Mouse (Mus musculus): Measurements from ENCODE around the gene Sat2.
A peak's percentile ranks its signal among the peaks of the same experiment; 100 is the strongest.

The Sat2 gene

GRCm38 (mm10) chr11:69632284-69633089 is 10.7 kb downstream of the Sat2 start, which contains the start of gene Fxr2:
TSS of gene Fxr2 (plus strand) at chr11:69632990.
- peak; percentile 100 for DNase-seq (ENCODE audit: low read depth, low spot score)

- no peak for DNase-seq (ENCODE audit: low read depth, low spot score)
Measured at GRCm38 (mm10) chr11:69633128-69633866, 11.5 kb downstream of the Sat2 start.

GRCm38 (mm10) chr11:69635471-69635870 is 13.6 kb downstream of the Sat2 start:
- DNase-seq (ENCODE audit: low read depth, low spot score), result no peak

- DNase-seq (ENCODE audit: low read depth, low spot score), result no peak
Measured at GRCm38 (mm10) chr11:69645860-69646259, 24.0 kb downstream of the Sat2 start.

- DNase-seq (ENCODE audit: low read depth, low spot score), result peak; percentile 62
Measured at GRCm38 (mm10) chr11:69653399-69653798, 31.6 kb downstream of the Sat2 start.

- no peak for DNase-seq (ENCODE audit: low read depth, low spot score)
Measured at GRCm38 (mm10) chr11:69654760-69655159, 32.9 kb downstream of the Sat2 start.

- peak; percentile 66 for DNase-seq (ENCODE audit: low read depth, low spot score)
Measured at GRCm38 (mm10) chr11:69655264-69656064, 33.6 kb downstream of the Sat2 start, which contains the start of gene Sox15. TSS of gene Sox15 (plus strand) at chr11:69655314.

GRCm38 (mm10) chr11:69656065-69656455 is 34.2 kb downstream of the Sat2 start:
- no peak for DNase-seq (ENCODE audit: low read depth, low spot score)

- DNase-seq (ENCODE audit: low read depth, low spot score), result peak; percentile 60
Measured at GRCm38 (mm10) chr11:69656617-69657461, 35.0 kb downstream of the Sat2 start.

GRCm38 (mm10) chr11:69657462-69657881 is 35.6 kb downstream of the Sat2 start:
- DNase-seq (ENCODE audit: low read depth, low spot score), result no peak

GRCm38 (mm10) chr11:69661221-69661881 is 39.5 kb downstream of the Sat2 start:
- DNase-seq (ENCODE audit: low read depth, low spot score), result no peak

- DNase-seq (ENCODE audit: low read depth, low spot score), result peak; percentile 95
Measured at GRCm38 (mm10) chr11:69662213-69662966, 40.6 kb downstream of the Sat2 start, which contains the start of gene Mpdu1. TSS of gene Mpdu1 (minus strand) at chr11:69662642.

- DNase-seq (ENCODE audit: low read depth, low spot score), result no peak
Measured at GRCm38 (mm10) chr11:69662967-69663671, 41.3 kb downstream of the Sat2 start.

GRCm38 (mm10) chr11:69663795-69664194 is 42.0 kb downstream of the Sat2 start:
- DNase-seq (ENCODE audit: low read depth, low spot score), result no peak

GRCm38 (mm10) chr11:69664841-69665240 is 43.0 kb downstream of the Sat2 start:
- no peak for DNase-seq (ENCODE audit: low read depth, low spot score)

GRCm38 (mm10) chr11:69665457-69665960 is 43.7 kb downstream of the Sat2 start:
- no peak for DNase-seq (ENCODE audit: low read depth, low spot score)

- DNase-seq (ENCODE audit: low read depth, low spot score), result no peak
Measured at GRCm38 (mm10) chr11:69665961-69666664, 44.3 kb downstream of the Sat2 start, which contains the start of gene Cd68. TSS of gene Cd68 (minus strand) at chr11:69666153.

- no peak for DNase-seq (ENCODE audit: low read depth, low spot score)
Measured at GRCm38 (mm10) chr11:69666665-69667005, 44.8 kb downstream of the Sat2 start.

Data from retina, postnatal 7 days (tissue).